Mouse (Mus musculus): ENCODE results near the gene A730046J19Rik.

DNA sequence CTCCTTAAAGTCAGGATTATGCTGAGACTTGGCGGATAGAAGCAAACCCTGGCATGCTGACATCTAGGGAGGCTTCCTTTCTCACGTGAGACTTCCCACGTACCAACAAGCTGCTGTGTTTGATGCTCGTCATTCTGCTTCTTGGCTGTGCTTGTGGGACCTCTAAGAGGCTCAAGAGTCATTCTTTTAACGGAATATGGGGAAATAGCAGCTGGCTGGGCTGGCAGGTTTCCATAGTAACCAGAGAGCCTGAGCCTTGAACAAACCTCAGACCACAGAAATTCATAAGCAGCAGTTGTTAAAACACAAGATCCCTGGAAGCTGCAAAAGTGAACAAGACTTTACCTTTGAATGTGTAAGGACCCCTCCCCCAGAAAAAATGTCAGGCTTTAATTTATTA lies 9.4 kb downstream of the A730046J19Rik start:
- TF ChIP-seq CTCF (IDR thresholded peaks at IDR 0.05; ENCODE audit: low read depth): no peak
- TF ChIP-seq EP300 (IDR thresholded peaks at IDR 0.05; ENCODE audit: low read depth): no peak
